Mouse (Mus musculus) thymus, postnatal 36 days (tissue): ENCODE measurements at regions not wholly inside any gene's neighbourhood (a gene's known extent, or its start where the extent isn't known, plus 50 kb on each side); places are given as distances from the start of the nearest gene placed in this dataset.
A peak's percentile ranks its signal among the peaks of the same experiment; 100 is the strongest.
"Not testable (repeated sequence)": the region's sequence is repeated elsewhere in the genome, so short reads cannot be mapped to it uniquely, and the experiment has no call there.

Experiments used
- DNase-seq, 2 experiments: peaks; one replicate each; pipeline ENCODE4 v3.0.0; 2022; ENCODE audit warnings: mixed read lengths in 2 of 2

DNA sequence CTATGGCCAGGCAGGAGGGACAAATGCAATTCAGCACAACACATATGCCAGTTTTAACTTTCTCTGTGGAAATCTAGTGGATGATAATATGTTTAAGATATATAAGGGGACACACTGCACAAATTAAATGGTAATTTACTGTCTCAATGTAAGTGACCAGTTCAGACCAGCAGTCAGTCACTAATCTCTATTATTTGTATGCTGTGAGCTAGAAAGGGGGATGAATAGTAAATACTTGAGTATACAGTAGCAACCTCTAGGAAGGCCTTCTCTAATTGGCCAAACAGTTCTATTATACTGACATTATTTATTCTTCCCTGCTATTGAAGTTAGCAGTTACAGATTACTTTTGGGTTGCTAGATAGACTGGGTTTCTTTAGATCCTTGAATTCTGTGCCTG, 391.2 kb downstream of the Fign start:
- no peak for DNase-seq

DNA sequence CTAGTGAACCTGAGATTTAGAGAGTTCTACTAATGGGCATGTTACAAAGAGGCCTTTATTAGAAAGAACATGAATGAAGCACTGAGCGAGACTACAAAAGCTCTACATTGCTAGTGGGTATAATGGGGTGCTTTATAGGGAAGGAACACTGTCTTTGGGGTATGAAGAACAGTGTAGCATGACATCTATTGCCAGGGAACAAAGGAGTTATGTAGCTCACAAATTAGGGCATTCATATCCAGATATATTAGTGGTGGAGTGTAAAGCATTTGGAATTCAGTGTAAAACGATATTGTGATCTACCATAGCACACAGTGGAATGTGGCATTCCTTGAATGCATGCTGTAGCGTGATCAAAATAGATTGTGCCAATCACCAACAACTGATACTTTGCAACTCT, 391.7 kb downstream of the Fign start:
- DNase-seq: no peak

- DNase-seq: peak in 1 of 2 experiments; percentile 2
These were observed 395.3 kb downstream of the Fign start for GRCm38 (mm10) chr2:63702333-63703096.

DNA sequence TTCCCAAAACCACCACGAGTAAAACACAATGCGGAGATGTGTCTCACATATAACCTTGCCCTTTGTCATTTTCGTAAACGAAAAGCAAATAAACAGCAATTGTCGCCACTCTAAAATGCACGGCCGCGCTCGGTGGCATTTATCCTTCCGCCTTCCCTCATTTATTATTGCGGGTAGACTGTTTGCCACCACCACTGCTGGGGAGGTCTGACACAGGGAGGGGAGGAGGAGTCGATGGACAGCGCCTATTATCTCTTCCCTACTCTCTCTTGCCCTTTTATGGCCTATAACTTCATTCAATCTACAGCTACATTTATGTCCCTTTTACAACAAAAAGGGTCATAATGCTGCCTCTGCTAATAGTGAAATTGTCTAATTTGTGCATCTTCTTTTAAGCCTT, 396.0 kb downstream of the Fign start:
- DNase-seq: no peak

DNA sequence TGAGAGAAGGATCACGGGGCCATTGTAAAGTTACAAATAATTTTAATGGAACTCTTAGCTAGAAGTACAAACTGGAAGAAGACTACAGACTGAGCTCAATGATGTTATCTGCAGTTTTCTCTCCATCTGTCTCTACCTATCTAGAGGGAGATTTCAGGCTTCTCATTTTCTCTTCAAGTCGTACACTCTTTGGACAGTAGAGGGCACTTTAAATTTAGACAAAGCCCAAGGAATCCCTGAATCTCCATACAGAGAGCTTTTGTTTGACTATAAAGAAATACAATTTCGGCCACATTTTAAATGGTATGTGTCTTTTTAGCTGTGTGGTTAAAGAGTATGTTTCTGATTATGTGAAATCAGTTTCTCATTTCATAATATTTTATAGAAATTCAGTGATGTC, 397.6 kb downstream of the Fign start:
- no peak for DNase-seq

GRCm38 (mm10) chr2:63669700-63670099, 428.1 kb downstream of the Fign start:
- DNase-seq: no peak

- no peak for DNase-seq
These were observed 429.1 kb downstream of the Fign start for GRCm38 (mm10) chr2:63668784-63669183.

GRCm38 (mm10) chr2:63659947-63660346, 437.9 kb downstream of the Fign start:
- not testable (repeated sequence) for DNase-seq
